Mouse (Mus musculus) forebrain, embryonic 10.5 days (tissue): ENCODE measurements around the gene Pdgfc. TPM values are rescaled to one million over a fixed set of nuclear protein-coding genes. Genes with fewer than 3 reads are reported as not detected.
A peak's percentile ranks its signal among the peaks of the same experiment; 100 is the strongest.

ENCODE experiments used
- DNase-seq: peaks from one replicate; pipeline ENCODE4 v3.0.0-alpha.2; 2017; ENCODE audit warnings: low spot score; ENCODE audit errors: extremely low spot score
- H3K27ac ChIP-seq: fragments of 300-500 bp; sonication (generic); 2 replicates; pipeline ENCODE4 v1.5.1; 2016; ENCODE audit warnings: mild to moderate bottlenecking
- H3K27me3 ChIP-seq: fragments of 300-500 bp; sonication (generic); 2 replicates; pipeline ENCODE4 v1.6.1; 2016; ENCODE audit warnings: mild to moderate bottlenecking; ENCODE audit not compliant: poor library complexity, severe bottlenecking
- H3K36me3 ChIP-seq: fragments of 300-500 bp; sonication (generic); replicated peaks from 2 replicates; pipeline ENCODE4 v1.6.1; 2016; ENCODE audit warnings: mild to moderate bottlenecking, moderate library complexity
- H3K4me1 ChIP-seq: fragments of 300-500 bp; sonication (generic); 2 replicates; pipeline ENCODE4 v1.6.1; 2016
- H3K4me3 ChIP-seq: fragments of 300-500 bp; sonication (generic); 2 replicates; pipeline ENCODE4 v1.5.1; 2016; ENCODE audit warnings: mild to moderate bottlenecking, moderate library complexity
- H3K9me3 ChIP-seq: fragments of 300-500 bp; sonication (generic); 2 replicates; pipeline ENCODE4 v1.6.1; 2016; ENCODE audit warnings: mild to moderate bottlenecking, moderate library complexity
- WGBS: fragments of 180-500 bp; shearing (Covaris S2); methylation state at CpG from one replicate; pipeline ENCODE4 v1.1.7; 2016; 5-methylcytosine and 5-hydroxymethylcytosine counted together
- polyA plus RNA-seq: library from polyadenylated mRNA; unstranded; fragments of >200 nt; fragmentation: Nextera tagmentation; extraction: Ambion mirVana; gene quantifications from 2 replicates; pipeline ENCODE4 v1.2.1, GENCODE M21; 2016

Gene Pdgfc
- polyA plus RNA-seq, 1 experiment from 2014 or later = 13.4 TPM

DNA sequence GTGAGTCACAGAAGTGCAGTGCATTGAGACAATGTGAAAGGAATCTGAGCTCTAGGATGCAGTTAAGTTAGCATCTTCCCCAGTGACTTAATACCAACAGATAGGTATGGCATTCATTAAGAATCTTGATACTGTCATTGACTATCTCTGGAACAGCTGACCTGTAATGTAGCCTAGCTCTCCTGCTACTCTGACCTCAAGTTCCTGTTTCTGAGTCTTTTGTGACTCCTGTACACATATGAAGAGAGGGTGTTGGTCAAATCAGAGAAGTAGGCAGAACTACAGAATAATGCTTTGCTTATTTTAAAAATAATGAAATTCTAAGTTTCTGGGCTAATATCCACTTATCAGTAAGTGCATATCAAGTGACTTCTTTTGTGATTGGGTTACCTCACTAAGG is 17.9 kb downstream of the Pdgfc start:
- DNase-seq = no peak
- H3K4me1 ChIP-seq = peaks cover 14% of the 10 kb centered on the region
- no peak overlapping the region for H3K4me3 ChIP-seq
- H3K27ac ChIP-seq = no peak overlapping the region
- H3K36me3 ChIP-seq = no peaks in the 10 kb centered on the region
- no peaks in the 10 kb centered on the region for H3K27me3 ChIP-seq
- no peaks in the 10 kb centered on the region for H3K9me3 ChIP-seq

DNA sequence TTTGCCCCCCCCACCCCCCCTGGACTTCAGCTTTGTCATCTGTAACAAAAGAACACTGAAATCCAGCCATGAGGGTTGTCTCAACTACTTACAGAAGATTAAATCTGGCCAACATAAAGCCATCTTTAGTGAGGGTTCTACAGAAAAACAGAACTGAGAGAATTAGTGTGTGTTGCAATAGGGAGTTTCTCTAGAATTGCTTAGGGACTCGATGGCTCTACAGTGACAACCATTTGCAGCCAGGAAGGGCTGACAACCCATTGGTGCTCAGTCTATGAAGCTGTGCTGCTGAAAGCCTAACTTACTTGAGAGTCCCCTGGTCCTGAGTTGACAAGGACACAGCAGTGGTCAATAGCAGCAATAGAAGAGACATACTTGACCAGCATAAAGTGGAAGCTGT is 21.5 kb downstream of the Pdgfc start:
- Histone ChIP-seq H3K9me3 (no peaks in the 10 kb centered on the region), H3K36me3 (no peaks in the 10 kb centered on the region), H3K4me1 (peaks cover 14% of the 10 kb centered on the region), H3K27ac (no peak overlapping the region), H3K27me3 (no peaks in the 10 kb centered on the region), H3K4me3 (no peak overlapping the region)
- DNase-seq = no peak
- 67% methylated on average over 1 of the region's 1 CpGs for WGBS

DNA sequence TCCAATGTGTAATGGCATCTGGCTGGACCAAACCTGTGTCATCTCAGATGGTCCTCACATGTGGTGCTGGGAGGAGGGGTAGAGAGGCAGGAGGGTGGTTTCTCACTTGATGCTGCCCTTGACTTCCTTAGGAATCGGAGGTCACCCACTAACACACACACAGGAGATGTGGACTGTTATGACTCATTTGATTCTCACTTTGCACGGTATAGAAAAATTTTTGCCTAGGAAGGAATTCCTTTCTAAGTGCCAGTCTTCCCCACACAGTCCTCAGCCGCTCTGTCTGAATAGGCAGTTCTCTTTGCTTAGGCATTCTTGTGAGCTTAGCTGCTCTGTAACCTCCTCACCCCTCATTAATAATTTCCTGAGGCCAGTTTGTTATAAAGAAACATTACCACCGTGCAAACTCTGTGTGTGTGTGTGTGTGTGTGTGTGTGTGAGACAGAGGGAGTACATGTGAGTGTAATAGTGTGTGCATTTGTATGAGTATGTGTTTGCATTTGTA is 22.4 kb downstream of the Pdgfc start:
- H3K27ac ChIP-seq = peak overlapping the region; percentile 11; the same call in 1 of the 2 replicates

DNA sequence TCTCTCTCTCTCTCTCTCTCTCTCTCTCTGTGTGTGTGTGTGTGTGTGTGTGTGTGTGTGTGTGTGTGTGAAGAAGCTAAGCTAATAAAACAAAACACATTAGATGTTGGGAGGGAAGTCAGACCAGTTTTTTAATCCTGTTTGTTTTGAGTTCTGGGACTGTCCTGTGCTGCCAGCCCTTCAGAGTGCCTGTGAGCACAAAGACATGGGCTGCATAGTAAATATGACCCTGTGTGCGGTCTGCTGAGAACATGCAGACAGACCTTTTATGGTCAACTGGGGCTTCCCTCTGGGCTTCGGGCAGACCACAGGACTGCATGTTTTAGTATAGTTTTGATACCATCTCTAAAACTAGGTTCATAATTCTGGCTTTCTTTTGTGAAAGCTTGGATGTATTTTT is 32.3 kb downstream of the Pdgfc start:
- Histone ChIP-seq H3K4me1 (peaks cover 6% of the 10 kb centered on the region; the same call in 1 of the 2 replicates), H3K27ac (no peak overlapping the region), H3K9me3 (no peaks in the 10 kb centered on the region), H3K36me3 (no peaks in the 10 kb centered on the region), H3K27me3 (no peaks in the 10 kb centered on the region), H3K4me3 (no peak overlapping the region)
- DNase-seq = no peak
- 76% methylated on average over 2 of the region's 2 CpGs for WGBS

More for the DNA sequence above, 22.4 kb downstream of the Pdgfc start:
- Histone ChIP-seq H3K4me3 (no peak overlapping the region), H3K36me3 (no peaks in the 10 kb centered on the region), H3K4me1 (peaks cover 14% of the 10 kb centered on the region), H3K27me3 (no peaks in the 10 kb centered on the region), H3K9me3 (no peaks in the 10 kb centered on the region)
- WGBS = 53% methylated on average over 4 of the region's 4 CpGs
- no peak for DNase-seq

DNA sequence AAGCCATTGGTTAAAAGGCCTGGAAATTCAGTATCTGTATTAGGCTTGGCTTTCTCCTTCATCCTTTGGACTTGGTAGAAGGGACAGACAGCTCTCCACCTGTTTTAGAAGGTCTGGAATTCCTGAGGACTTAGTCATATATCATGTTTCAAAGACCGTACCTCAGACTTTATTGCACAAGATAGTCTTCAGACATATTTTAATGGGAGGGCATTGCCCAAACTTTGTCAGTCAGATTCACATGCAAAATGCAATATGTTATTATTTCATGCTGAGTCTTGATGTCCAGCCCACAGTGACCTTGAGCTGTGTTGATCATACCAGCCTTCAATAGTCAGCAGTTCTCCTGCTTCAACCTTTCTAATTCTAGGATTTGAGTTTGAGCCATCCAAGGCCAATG is 64.9 kb downstream of the Pdgfc start:
- H3K9me3 ChIP-seq = no peaks in the 10 kb centered on the region
- 95% methylated on average over 1 of the region's 1 CpGs for WGBS
- no peaks in the 10 kb centered on the region for H3K27me3 ChIP-seq
- H3K36me3 ChIP-seq = no peaks in the 10 kb centered on the region
- H3K4me3 ChIP-seq = no peak overlapping the region
- no peak for DNase-seq
- H3K27ac ChIP-seq = no peak overlapping the region
- peaks cover 15% of the 10 kb centered on the region for H3K4me1 ChIP-seq

DNA sequence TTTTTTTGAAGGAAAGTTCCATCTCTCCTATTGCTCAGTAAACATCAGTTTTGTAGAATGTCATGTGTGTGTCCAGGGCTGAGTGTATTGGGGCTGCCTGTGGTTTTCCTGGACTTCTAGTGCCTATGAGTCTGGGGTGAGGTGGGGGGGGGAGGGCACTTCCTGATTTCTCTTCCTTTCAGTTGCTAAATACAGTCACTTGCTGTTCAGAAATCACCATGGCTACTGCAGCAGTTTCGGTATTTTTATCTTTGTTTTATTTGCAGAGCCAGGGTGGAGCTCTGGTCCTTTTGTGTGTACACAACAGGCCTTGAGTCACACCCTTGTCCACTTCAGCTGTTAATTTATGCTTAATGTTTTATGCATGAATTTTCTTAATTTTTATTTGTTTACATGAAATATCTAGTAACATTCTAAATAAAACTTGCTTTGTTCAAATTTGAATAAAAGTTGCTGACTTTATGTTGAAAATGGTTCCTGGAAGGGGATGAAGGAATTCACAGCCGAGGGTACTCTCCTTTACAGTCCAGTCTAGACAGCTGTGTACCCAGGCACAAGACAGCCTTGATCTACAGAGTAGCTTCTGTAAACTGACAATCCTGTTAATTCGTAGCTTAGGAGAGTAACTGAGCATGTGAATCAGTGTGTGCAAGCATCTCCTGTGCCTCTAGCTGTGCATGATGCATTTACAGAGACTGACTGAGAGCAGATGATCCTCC is 66.1 kb downstream of the Pdgfc start:
- H3K4me1 ChIP-seq = peaks cover 15% of the 10 kb centered on the region
- no peaks in the 10 kb centered on the region for H3K27me3 ChIP-seq
- no peak overlapping the region for H3K27ac ChIP-seq
- no peaks in the 10 kb centered on the region for H3K36me3 ChIP-seq
- no peak for DNase-seq
- H3K4me3 ChIP-seq = no peak overlapping the region
- WGBS = 55% methylated on average over 3 of the region's 3 CpGs
- no peaks in the 10 kb centered on the region for H3K9me3 ChIP-seq

DNA sequence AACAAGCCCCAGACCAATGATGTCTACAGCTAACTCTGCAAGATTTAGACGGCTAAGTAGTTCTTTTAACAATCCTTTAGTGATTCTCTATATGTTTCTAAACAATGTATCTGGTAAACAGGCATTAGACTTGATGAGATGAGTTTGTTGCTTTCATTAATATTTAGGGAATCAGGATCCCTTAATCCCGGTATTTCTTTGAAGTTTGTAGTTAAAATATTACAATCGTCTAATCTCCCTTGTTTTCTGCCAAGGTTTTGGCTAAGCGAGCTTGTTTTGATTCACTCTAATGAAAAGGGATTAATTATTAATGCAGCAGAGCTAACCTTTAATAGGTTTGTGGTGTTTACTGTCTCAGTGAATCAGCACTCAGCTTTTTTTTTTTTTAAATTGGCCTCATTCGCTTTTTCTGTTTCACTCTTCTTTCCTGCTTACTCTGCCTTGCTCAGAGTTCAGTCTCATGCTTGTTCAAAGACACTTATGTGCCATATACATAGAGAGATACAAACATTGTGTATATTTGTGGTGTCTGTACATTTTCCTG is 66.7 kb downstream of the Pdgfc start:
- WGBS = 82% methylated on average over 5 of the region's 5 CpGs

DNA sequence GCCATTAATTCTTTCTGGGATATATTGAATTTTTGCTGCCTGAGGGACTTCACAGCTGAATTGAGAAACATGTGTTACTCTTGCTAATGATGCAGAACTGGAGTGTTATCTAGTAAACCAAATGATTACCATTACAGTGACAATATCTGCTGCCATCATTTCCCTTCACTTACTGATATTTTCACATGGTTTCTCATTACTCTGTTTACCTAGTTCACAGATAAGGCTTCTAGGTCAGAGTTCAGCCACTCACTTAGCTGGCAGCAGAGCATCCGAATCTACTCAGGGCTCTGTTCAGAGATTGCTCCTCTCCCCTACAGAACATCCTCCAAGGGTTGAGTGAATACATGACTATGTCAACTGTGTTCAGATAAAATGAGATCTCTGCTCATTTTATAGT is 71.3 kb downstream of the Pdgfc start:
- no peaks in the 10 kb centered on the region for H3K9me3 ChIP-seq
- H3K4me3 ChIP-seq = no peak overlapping the region
- no peak overlapping the region for H3K27ac ChIP-seq
- no peaks in the 10 kb centered on the region for H3K36me3 ChIP-seq
- H3K4me1 ChIP-seq = peaks cover 4% of the 10 kb centered on the region
- WGBS = 74% methylated on average over 1 of the region's 1 CpGs
- DNase-seq = no peak
- H3K27me3 ChIP-seq = no peaks in the 10 kb centered on the region

More for the DNA sequence above, 66.7 kb downstream of the Pdgfc start:
- Histone ChIP-seq H3K4me3 (no peak overlapping the region), H3K27ac (no peak overlapping the region), H3K27me3 (no peaks in the 10 kb centered on the region), H3K9me3 (no peaks in the 10 kb centered on the region), H3K36me3 (no peaks in the 10 kb centered on the region), H3K4me1 (peaks cover 15% of the 10 kb centered on the region)
- no peak for DNase-seq

DNA sequence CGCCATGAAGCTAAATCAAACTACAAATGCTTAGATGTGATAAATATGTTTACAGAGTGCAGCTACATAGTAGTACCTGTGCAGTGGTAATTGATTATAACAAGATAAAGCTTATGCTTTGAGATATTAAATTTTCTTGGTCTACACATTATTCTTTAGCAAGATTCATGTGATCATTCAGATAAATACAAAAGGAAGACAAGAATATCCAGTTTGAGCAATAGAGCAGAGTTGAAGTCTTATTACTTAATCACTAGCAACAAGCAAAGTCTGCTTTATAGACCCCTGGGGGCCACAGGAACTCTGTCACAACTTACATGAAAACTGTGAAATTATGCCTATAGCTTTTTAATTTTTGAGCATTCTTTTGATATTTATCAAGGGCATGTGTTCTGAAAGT is 74.8 kb downstream of the Pdgfc start:
- no peaks in the 10 kb centered on the region for H3K9me3 ChIP-seq
- no peak for DNase-seq
- 85% methylated on average over 1 of the region's 1 CpGs for WGBS
- H3K4me1 ChIP-seq = no peaks in the 10 kb centered on the region
- no peak overlapping the region for H3K4me3 ChIP-seq
- no peaks in the 10 kb centered on the region for H3K27me3 ChIP-seq
- no peak overlapping the region for H3K27ac ChIP-seq
- no peaks in the 10 kb centered on the region for H3K36me3 ChIP-seq

DNA sequence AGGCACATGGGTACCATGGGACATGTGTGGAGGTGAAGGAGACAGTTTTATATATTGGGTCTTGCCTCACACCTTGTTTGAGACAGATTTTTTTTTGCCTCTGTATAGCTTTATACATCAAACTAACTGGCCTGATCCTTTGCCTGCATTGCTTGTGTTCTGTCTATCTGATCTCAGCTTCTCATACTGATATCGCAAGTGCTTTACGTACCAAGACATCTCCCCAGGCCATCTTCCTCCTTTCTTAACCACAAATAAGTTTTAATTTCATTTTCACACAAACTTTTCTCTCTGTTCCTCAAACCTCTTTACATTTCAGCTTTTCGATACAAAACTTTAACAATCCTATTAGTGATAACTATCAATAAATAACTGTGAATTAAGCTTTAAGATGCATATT is 76.7 kb downstream of the Pdgfc start:
- Histone ChIP-seq H3K27me3 (no peaks in the 10 kb centered on the region), H3K4me1 (no peaks in the 10 kb centered on the region), H3K36me3 (no peaks in the 10 kb centered on the region), H3K4me3 (no peak overlapping the region), H3K27ac (no peak overlapping the region), H3K9me3 (no peaks in the 10 kb centered on the region)
- no peak for DNase-seq
- 94% methylated on average over 3 of the region's 3 CpGs for WGBS

DNA sequence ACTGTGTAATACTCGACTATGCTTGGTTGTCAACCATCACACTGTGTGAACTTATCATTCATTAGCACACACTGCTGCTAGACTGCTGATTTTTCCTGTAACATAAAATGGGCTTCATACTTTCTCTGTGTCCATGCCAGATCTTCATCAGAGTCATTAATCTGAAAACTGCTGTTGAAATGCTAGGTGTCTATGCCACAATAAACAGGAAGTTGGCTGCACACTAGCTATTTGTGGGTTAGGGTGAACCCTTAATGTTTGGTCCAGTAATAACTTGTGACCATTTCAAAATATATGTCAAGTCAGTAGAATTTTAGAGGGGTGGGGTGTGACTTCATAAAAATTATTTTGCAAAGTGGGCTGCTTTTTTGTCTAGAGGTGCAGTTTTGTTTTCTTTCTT is 84.4 kb downstream of the Pdgfc start:
- no peak overlapping the region for H3K27ac ChIP-seq
- DNase-seq = no peak
- no peaks in the 10 kb centered on the region for H3K9me3 ChIP-seq
- H3K27me3 ChIP-seq = no peaks in the 10 kb centered on the region
- no peak overlapping the region for H3K4me3 ChIP-seq
- 94% methylated on average over 1 of the region's 1 CpGs for WGBS
- H3K4me1 ChIP-seq = no peaks in the 10 kb centered on the region
- H3K36me3 ChIP-seq = no peaks in the 10 kb centered on the region

DNA sequence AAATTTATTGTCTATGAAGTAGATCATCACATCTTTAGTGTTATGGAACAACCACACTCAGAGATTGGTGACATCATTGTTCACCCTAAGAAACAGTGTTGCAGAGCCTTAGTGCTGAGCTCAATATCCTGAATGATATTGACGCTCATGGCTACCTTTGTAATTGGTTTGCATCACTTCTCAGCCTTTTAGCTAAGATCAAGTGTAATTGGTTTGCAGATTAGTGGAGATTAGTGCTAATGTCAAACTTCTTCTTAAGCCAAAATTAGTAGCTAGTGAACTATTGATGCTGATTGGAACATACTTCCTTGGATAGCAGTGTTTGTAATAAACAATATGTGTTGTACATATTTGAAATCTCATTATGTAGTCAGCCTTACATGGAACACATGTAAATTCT is 85.5 kb downstream of the Pdgfc start:
- peaks cover 2% of the 10 kb centered on the region; the same call in 1 of the 2 replicates for H3K4me1 ChIP-seq
- WGBS = 86% methylated on average over 1 of the region's 1 CpGs
- H3K27ac ChIP-seq = no peak overlapping the region
- H3K27me3 ChIP-seq = no peaks in the 10 kb centered on the region
- H3K4me3 ChIP-seq = no peak overlapping the region
- no peak for DNase-seq
- H3K9me3 ChIP-seq = no peaks in the 10 kb centered on the region
- no peaks in the 10 kb centered on the region for H3K36me3 ChIP-seq

DNA sequence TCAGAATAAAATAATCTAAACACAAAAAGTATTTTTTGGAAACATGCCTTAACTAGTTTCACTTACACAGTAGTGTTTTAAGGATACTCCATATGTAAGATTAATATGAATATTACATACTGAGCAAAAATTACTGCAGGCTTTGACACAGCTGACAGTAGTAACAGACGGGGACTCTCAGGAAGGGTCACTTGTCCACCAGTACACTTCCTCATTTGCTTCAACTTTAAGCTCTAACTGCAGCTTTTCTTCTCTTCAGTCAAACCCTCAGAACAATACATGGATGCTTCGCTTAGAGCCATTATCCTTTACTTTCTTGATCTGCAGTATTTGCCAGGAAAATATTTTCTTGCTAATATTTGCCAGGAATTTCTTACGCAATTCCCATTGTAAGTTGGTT is 87.2 kb downstream of the Pdgfc start:
- H3K9me3 ChIP-seq = no peaks in the 10 kb centered on the region

More for the DNA sequence above, 87.2 kb downstream of the Pdgfc start:
- no peaks in the 10 kb centered on the region for H3K27me3 ChIP-seq
- H3K36me3 ChIP-seq = no peaks in the 10 kb centered on the region
- H3K27ac ChIP-seq = no peak overlapping the region
- H3K4me3 ChIP-seq = no peak overlapping the region
- 87% methylated on average over 3 of the region's 3 CpGs for WGBS
- no peak for DNase-seq
- H3K4me1 ChIP-seq = peaks cover 4% of the 10 kb centered on the region; the same call in 1 of the 2 replicates
